Mouse (Mus musculus) embryonic fibroblast, embryonic 13.5 days (primary cell): ENCODE measurements around the gene Dusp21.

Source experiments
- CTCF ChIP-seq: IDR thresholded peaks from 2 replicates; pipeline ENCODE4 v1.5.1; 2011; ENCODE audit warnings: mild to moderate bottlenecking, control low read depth, low read length, moderate library complexity, borderline replicate concordance; ENCODE audit not compliant: insufficient read depth
- POLR2A ChIP-seq: IDR thresholded peaks from 2 replicates; pipeline ENCODE4 v1.6.1; 2011; ENCODE audit warnings: low read depth, mild to moderate bottlenecking, control low read depth, low read length, moderate library complexity

DNA sequence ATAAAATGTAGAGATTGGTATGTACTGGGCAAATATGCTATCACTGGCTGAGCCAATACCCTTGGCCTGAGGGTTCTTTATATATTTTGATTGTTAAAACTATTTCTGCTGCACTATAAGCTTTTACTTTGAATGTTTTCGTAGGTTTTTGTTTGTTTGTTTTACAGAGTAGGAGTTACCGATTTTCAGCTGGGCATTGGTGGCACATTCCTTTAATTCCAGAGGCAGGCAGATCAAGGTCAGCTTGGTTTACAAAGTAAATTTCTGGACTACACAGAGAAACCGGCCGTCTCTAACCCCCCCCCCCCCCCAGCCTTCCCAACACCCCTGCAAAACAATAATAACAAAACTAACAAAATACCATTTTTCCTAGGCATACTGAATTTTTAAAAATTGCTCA is 29.2 kb downstream of the Dusp21 start:
- no peak for TF ChIP-seq POLR2A
- TF ChIP-seq CTCF: no peak
